Mouse (Mus musculus) G1E (cell line): Measurements from ENCODE around the gene Svbp.

Experiments
- CTCF ChIP-seq: IDR thresholded peaks from 2 replicates; pipeline ENCODE4 v1.5.1; 2012; ENCODE audit warnings: low read depth, low read length, inconsistent platforms, mixed read lengths
- GATA1 ChIP-seq: IDR thresholded peaks from 2 replicates; pipeline ENCODE4 v1.6.1; 2012; ENCODE audit warnings: borderline replicate concordance, low read length, inconsistent platforms, mixed read lengths
- GATA2 ChIP-seq: IDR thresholded peaks from 2 replicates; pipeline ENCODE4 v1.6.1; 2012; ENCODE audit warnings: low read depth, low read length, inconsistent platforms, borderline replicate concordance
- POLR2AphosphoS5 ChIP-seq: IDR thresholded peaks from 2 replicates; pipeline ENCODE4 v1.6.1; 2012; ENCODE audit warnings: low read depth, low read length, inconsistent platforms; ENCODE audit not compliant: insufficient replicate concordance

- TF ChIP-seq GATA2 (no peak), GATA1 (no peak), CTCF (no peak), POLR2AphosphoS5 (no peak)
These were observed 50.9 kb downstream of the Svbp start for GRCm38 (mm10) chr4:119245961-119246360.
